Comparison of ENCODE assay signal across 25 mouse cellular contexts in the genomic region with DNA sequence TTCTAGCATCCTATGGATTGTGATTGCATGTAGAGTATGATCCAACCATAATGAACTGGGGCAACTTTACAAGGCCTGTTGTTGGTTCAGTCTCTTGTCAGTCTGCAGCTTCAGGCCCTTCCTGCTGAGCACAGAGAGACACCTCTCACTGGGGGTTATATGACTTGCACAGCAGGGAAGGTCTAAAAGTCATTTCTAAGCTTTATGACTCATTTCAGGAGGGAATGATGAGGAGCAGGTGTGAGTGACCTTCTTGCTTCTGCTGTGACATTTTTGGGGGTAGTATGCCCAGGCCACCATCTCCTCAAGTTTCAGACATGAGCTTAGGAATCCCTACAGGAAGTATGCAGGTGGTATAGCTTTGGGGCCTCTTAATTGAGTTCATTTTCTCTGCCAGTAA. TPM values are rescaled to one million over a fixed set of nuclear protein-coding genes. Genes with fewer than 3 reads are reported as not detected.
DNase-seq lines count a peak whose midpoint lies in the region; ATAC-seq lines count a peak whose summit lies in the region.
"Had no signal": no experiment of that assay in that cellular context is flagged by ENCODE, and none has a peak within 500 bp of the region (broad histone marks: within the 10 kb centered on the region; RNA-seq: fewer than 3 reads in every experiment).

No protein-coding gene starts in this region.

- ATAC-seq in activated CD4-positive, CD25-positive, alpha-beta regulatory T cell, adult 4 months = peak; percentile 18
- ATAC-seq in hindbrain, embryonic 13.5 days (ENCODE audit: low FRiP score) = no peak
- ATAC-seq: forebrain, embryonic 13.5 days; forebrain, embryonic 16.5 days; hindbrain, embryonic 16.5 days had no signal

- H3K27me3 ChIP-seq in limb, embryonic 10.5 days (ENCODE audit: low read depth, poor library complexity, severe bottlenecking) = no peaks in the 10 kb centered on the region
- no peaks in the 10 kb centered on the region for H3K27me3 ChIP-seq in hindbrain, embryonic 13.5 days
- H3K27me3 ChIP-seq: embryonic facial prominence, embryonic 13.5 days; hindbrain, embryonic 12.5 days had no signal

- H3K36me3 ChIP-seq in limb, embryonic 10.5 days = no peaks in the 10 kb centered on the region
- H3K36me3 ChIP-seq in hindbrain, embryonic 13.5 days = no peaks in the 10 kb centered on the region
- H3K36me3 ChIP-seq: embryonic facial prominence, embryonic 10.5 days; embryonic facial prominence, embryonic 13.5 days; forebrain, embryonic 10.5 days; hindbrain, embryonic 12.5 days had no signal

- H3K4me2 ChIP-seq in hindbrain, embryonic 13.5 days = no peak overlapping the region
- H3K4me2 ChIP-seq: embryonic facial prominence, embryonic 13.5 days; forebrain, embryonic 13.5 days; heart, embryonic 11.5 days; hindbrain, embryonic 12.5 days had no signal

- H3K9me3 ChIP-seq in limb, embryonic 10.5 days (replicated peaks) = no peaks in the 10 kb centered on the region
- H3K9me3 ChIP-seq in hindbrain, embryonic 13.5 days = no peaks in the 10 kb centered on the region
- H3K9me3 ChIP-seq: embryonic facial prominence, embryonic 10.5 days; embryonic facial prominence, embryonic 13.5 days; forebrain, embryonic 10.5 days; forebrain, embryonic 13.5 days; hindbrain, embryonic 12.5 days had no signal

- no peak overlapping the region for H3K9ac ChIP-seq in hindbrain, embryonic 13.5 days
- H3K9ac ChIP-seq: embryonic facial prominence, embryonic 13.5 days; forebrain, embryonic 13.5 days; hindbrain, embryonic 12.5 days had no signal

- H3K4me1 ChIP-seq in limb, embryonic 10.5 days = peaks cover 70% of the 10 kb centered on the region
- peaks cover 21% of the 10 kb centered on the region for H3K4me1 ChIP-seq in hindbrain, embryonic 13.5 days (replicated peaks)

- H3K27ac ChIP-seq in limb, embryonic 10.5 days = peak overlapping the region; percentile 21; the same call in 1 of the 2 replicates
- no peak overlapping the region for H3K27ac ChIP-seq in hindbrain, embryonic 13.5 days
- H3K27ac ChIP-seq: embryonic facial prominence, embryonic 10.5 days; embryonic facial prominence, embryonic 13.5 days; forebrain, embryonic 10.5 days; forebrain, embryonic 13.5 days; hindbrain, embryonic 12.5 days had no signal

- DNase-seq in A20 (ENCODE audit: low read depth, low spot score) = peak; percentile 81
- peak; percentile 42 for DNase-seq in CD4-positive, CD25-positive, alpha-beta regulatory T cell, adult 2 months (ENCODE audit: low read depth, low spot score)
- DNase-seq in limb, embryonic 10.5 days (ENCODE audit: low spot score) = no peak
- DNase-seq in cerebellum, postnatal 10 days = no peak
- no peak for DNase-seq in left cerebral cortex, adult 11 months (ENCODE audit: low spot score)
- DNase-seq: adrenal gland, postnatal 14 days; cerebellum, adult 11 months; cerebellum, adult 2 months; cerebellum, adult 9-11 months; cerebellum, postnatal 36 days; embryo, embryonic 11 days; gastrocnemius, postnatal 14 days; heart, adult 11 months; kidney, adult 18-20 months had no signal

- H3K4me3 ChIP-seq in limb, embryonic 10.5 days = no peak overlapping the region
- no peak overlapping the region for H3K4me3 ChIP-seq in hindbrain, embryonic 13.5 days
- H3K4me3 ChIP-seq: embryonic facial prominence, embryonic 10.5 days; embryonic facial prominence, embryonic 13.5 days; forebrain, embryonic 10.5 days; forebrain, embryonic 13.5 days; hindbrain, embryonic 12.5 days had no signal

RNA-seq across cellular contexts. Expression of a gene that starts 46.4 kb away (rescaled TPM):
- 100 to 1,000 TPM in 1 of 2 experiments, 10 to 100 TPM in 1; 81.7 to 103 TPM for polyA plus RNA-seq in activated CD4-positive, CD25-positive, alpha-beta regulatory T cell, adult 4 months (2017; shearing (Covaris generic))
- 7.1 and 9.1 TPM in 2 replicates for polyA plus RNA-seq in limb, embryonic 10.5 days (2016; fragmentation: Nextera tagmentation; extraction: Ambion mirVana)
- 45.8 and 45.9 TPM in 2 replicates for polyA plus RNA-seq in hindbrain, embryonic 13.5 days (2015; fragmentation: Nextera tagmentation; extraction: Ambion mirVana)
- polyA plus RNA-seq: C2C12 had no signal

Comparison
In these comparisons a context has a peak if more than half of its experiments do, and no peak if none do; other contexts are left out.
1. DNase-seq: peak in A20 (single experiment) and CD4-positive, CD25-positive, alpha-beta regulatory T cell, adult 2 months (single experiment); none in limb, embryonic 10.5 days (single experiment), cerebellum, postnatal 10 days (0 of 2) and left cerebral cortex, adult 11 months (single experiment).